Mouse (Mus musculus): ENCODE measurements around the gene Uba7. TPM values are rescaled to one million over a fixed set of nuclear protein-coding genes. Genes with fewer than 3 reads are reported as not detected.
A peak's percentile ranks its signal among the peaks of the same experiment; 100 is the strongest.

Uba7 gene
- polyA plus RNA-seq (2015; fragmentation: Nextera tagmentation; extraction: Ambion mirVana), result 55.7 and 60.1 TPM in 2 replicates

DNA sequence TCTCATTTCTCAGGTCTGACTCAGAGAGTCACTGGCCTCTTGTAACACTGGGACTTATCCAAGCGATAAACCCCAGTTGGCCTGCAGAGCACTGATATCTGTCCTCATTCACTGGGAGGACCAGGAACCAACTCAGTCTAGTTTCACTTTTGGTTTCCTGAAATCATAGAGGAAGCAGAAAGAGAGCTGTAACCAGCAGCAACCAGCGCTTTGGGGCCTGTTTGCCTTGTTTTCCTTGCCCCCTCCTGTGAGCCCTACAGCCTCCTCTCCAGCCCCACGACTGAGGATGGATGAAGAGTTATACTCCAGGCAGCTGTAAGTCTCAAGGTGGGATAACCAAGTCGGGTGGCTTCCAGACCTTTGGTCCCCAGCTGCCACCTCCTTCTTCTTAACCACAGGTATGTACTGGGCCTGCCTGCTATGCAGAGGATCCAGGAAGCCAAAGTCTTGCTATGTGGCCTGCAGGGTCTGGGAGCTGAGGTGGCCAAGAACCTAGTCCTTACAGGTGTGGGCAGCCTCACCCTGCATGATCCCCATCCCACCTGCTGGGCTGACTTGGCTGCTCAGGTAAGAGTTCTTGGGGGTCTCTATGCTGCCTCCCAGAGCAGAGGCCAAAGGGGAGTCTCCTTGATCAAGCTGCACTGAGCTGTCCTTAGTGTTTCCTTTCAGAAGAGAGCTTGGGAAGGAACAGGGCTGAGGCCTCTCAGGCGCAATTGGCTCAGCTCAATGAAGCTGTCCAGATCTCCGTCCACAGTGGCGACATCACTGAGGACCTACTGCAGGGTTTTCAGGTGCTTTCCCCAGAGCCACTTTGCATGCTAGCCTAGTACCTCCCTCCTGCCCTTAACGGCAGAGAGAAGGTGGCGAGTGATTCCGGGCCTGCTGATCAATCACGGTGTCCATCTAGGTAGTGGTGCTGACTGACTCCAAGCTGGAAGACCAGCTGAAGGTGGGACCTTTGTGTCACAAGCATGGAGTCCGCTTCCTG lies at the start of gene Uba7:
Gene Uba7, plus strand, starts transcription at position 107 of the 988 bp plus-strand sequence.
- Histone ChIP-seq H3K4me2 (peak within 1 kb of the TSS; percentile 84), H3K36me3 (replicated peaks) (peaks cover 53% of the 10 kb centered on the region), H3K9me3 (replicated peaks) (no peaks in the 10 kb centered on the region), H3K4me1 (replicated peaks) (peaks cover 94% of the 10 kb centered on the region), H3K4me3 (replicated peaks) (peak within 1 kb of the TSS; percentile 68), H3K9ac (peak within 1 kb of the TSS; percentile 80), H3K27ac (replicated peaks) (peak within 1 kb of the TSS; percentile 98), H3K27me3 (no peaks in the 10 kb centered on the region)
- WGBS (ENCODE audit: insufficient replicate concordance), result 40% methylated on average over 12 of the region's 12 CpGs
- peak; percentile 82 for ATAC-seq (ENCODE audit: insufficient read depth)

GRCm38 (mm10) chr9:107926920-107927420 lies 48.3 kb upstream of the Uba7 start:
- Histone ChIP-seq H3K4me1 (replicated peaks) (no peaks in the 10 kb centered on the region; the same call in none of the 2 replicates), H3K9me3 (replicated peaks) (no peaks in the 10 kb centered on the region), H3K36me3 (replicated peaks) (no peaks in the 10 kb centered on the region), H3K4me2 (no peak overlapping the region), H3K4me3 (replicated peaks) (no peak overlapping the region), H3K27me3 (peaks cover 33% of the 10 kb centered on the region), H3K27ac (replicated peaks) (no peak overlapping the region), H3K9ac (no peak overlapping the region)
- no peak for ATAC-seq (ENCODE audit: insufficient read depth)
- WGBS (ENCODE audit: insufficient replicate concordance), result 42% methylated on average over 9 of the region's 9 CpGs

- WGBS (ENCODE audit: insufficient replicate concordance), result 81% methylated on average over 5 of the region's 5 CpGs
- Histone ChIP-seq H3K27me3 (peaks cover 38% of the 10 kb centered on the region), H3K4me1 (replicated peaks) (no peaks in the 10 kb centered on the region; the same call in none of the 2 replicates), H3K4me2 (no peak overlapping the region), H3K9me3 (replicated peaks) (no peaks in the 10 kb centered on the region), H3K9ac (no peak overlapping the region), H3K27ac (replicated peaks) (no peak overlapping the region), H3K4me3 (replicated peaks) (no peak overlapping the region), H3K36me3 (replicated peaks) (no peaks in the 10 kb centered on the region)
- no peak for ATAC-seq (ENCODE audit: insufficient read depth)
These were observed 47.6 kb upstream of the Uba7 start for GRCm38 (mm10) chr9:107927749-107928148.

- ATAC-seq (ENCODE audit: insufficient read depth), result no peak
- Histone ChIP-seq H3K27me3 (peaks cover 42% of the 10 kb centered on the region), H3K9ac (no peak within 1 kb of the TSS), H3K36me3 (replicated peaks) (no peaks in the 10 kb centered on the region), H3K9me3 (replicated peaks) (no peaks in the 10 kb centered on the region), H3K27ac (replicated peaks) (no peak within 1 kb of the TSS), H3K4me3 (replicated peaks) (no peak within 1 kb of the TSS), H3K4me1 (replicated peaks) (no peaks in the 10 kb centered on the region; the same call in none of the 2 replicates), H3K4me2 (no peak within 1 kb of the TSS)
- whole genome bisulfite sequencing (ENCODE audit: insufficient replicate concordance), result 67% methylated on average over 3 of the region's 3 CpGs
These were observed 47.1 kb upstream of the Uba7 start, which contains the start of gene Actl11 for GRCm38 (mm10) chr9:107928169-107928568. Gene Actl11 (plus strand): TSS chr9:107928469.

DNA sequence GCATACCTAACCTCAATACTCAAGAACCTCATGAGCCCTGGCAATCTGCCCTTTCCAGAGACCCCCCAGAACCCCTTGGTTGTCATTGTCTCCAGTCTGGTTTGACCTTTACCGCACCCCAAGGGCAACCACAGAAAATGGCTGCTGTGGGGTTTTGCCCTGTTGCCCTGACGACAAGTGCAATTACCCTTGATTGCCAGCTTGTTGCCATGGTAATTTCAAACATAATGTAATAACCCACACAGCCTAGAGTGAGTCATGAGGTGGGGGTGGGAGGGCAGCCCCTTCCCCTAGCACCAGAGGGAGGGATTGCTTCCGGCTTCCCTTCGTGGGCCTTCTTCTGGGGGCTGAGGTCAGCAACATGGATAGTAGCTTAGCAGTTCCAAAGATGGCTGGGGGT lies 43.1 kb upstream of the Uba7 start:
- Histone ChIP-seq H3K36me3 (replicated peaks) (no peaks in the 10 kb centered on the region), H3K4me1 (replicated peaks) (peaks cover 9% of the 10 kb centered on the region), H3K4me2 (no peak overlapping the region), H3K27me3 (peaks cover 66% of the 10 kb centered on the region), H3K4me3 (replicated peaks) (no peak overlapping the region), H3K27ac (replicated peaks) (no peak overlapping the region), H3K9me3 (replicated peaks) (no peaks in the 10 kb centered on the region), H3K9ac (no peak overlapping the region)
- no peak for ATAC-seq (ENCODE audit: insufficient read depth)
- 69% methylated on average over 4 of the region's 4 CpGs for WGBS (ENCODE audit: insufficient replicate concordance)

DNA sequence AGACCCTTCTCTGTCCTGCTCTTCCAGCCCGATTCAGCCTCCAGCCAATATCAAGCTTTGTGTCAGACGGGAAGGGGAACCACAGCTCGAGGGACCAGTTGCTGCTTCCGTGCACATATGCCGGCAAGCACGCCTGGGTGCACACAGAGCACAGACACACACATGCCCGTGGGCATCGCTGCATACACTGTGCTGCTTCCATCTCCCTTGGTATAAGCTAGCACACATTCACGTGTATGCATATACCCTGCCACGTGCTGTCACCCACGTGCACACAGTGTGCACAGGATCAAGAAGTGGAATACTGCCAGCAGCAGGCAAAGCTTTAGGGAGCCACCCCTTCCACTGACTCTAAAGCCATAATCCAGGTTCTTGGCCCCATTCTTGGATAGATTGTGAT lies 41.2 kb upstream of the Uba7 start:
- no peak overlapping the region for H3K9ac ChIP-seq
- H3K36me3 ChIP-seq (replicated peaks), result no peaks in the 10 kb centered on the region
- H3K4me3 ChIP-seq (replicated peaks), result no peak overlapping the region
- H3K4me1 ChIP-seq (replicated peaks), result peaks cover 9% of the 10 kb centered on the region
- ATAC-seq (ENCODE audit: insufficient read depth), result no peak
- 64% methylated on average over 11 of the region's 11 CpGs for WGBS (ENCODE audit: insufficient replicate concordance)
- no peak overlapping the region for H3K4me2 ChIP-seq
- no peaks in the 10 kb centered on the region for H3K9me3 ChIP-seq (replicated peaks)
- H3K27me3 ChIP-seq, result peaks cover 86% of the 10 kb centered on the region
- no peak overlapping the region for H3K27ac ChIP-seq (replicated peaks)

GRCm38 (mm10) chr9:107935374-107935773 lies 39.9 kb upstream of the Uba7 start, which contains the start of gene Camkv:
Gene Camkv (plus strand): TSS chr9:107935674.
- Histone ChIP-seq H3K9ac (no peak within 1 kb of the TSS), H3K4me3 (replicated peaks) (peak within 1 kb of the TSS; percentile 36), H3K4me2 (peak within 1 kb of the TSS; percentile 65), H3K4me1 (replicated peaks) (peaks cover 9% of the 10 kb centered on the region), H3K36me3 (replicated peaks) (no peaks in the 10 kb centered on the region), H3K27ac (replicated peaks) (no peak within 1 kb of the TSS), H3K27me3 (peaks cover 87% of the 10 kb centered on the region), H3K9me3 (replicated peaks) (no peaks in the 10 kb centered on the region)
- ATAC-seq (ENCODE audit: insufficient read depth), result no peak
- WGBS (ENCODE audit: insufficient replicate concordance), result 44% methylated on average over 3 of the region's 3 CpGs

GRCm38 (mm10) chr9:107935790-107936214 lies 39.5 kb upstream of the Uba7 start:
- Histone ChIP-seq H3K4me1 (replicated peaks) (peaks cover 9% of the 10 kb centered on the region), H3K27ac (replicated peaks) (no peak overlapping the region), H3K9ac (no peak overlapping the region), H3K27me3 (peaks cover 90% of the 10 kb centered on the region), H3K4me3 (replicated peaks) (peak overlapping the region; percentile 36), H3K36me3 (replicated peaks) (no peaks in the 10 kb centered on the region), H3K4me2 (peak overlapping the region; percentile 65), H3K9me3 (replicated peaks) (no peaks in the 10 kb centered on the region)
- ATAC-seq (ENCODE audit: insufficient read depth), result no peak
- under 1% methylated on average over 41 of the region's 41 CpGs for WGBS (ENCODE audit: insufficient replicate concordance)

GRCm38 (mm10) chr9:107936215-107936822 lies 39.0 kb upstream of the Uba7 start:
- no peaks in the 10 kb centered on the region for H3K9me3 ChIP-seq (replicated peaks)
- ATAC-seq (ENCODE audit: insufficient read depth), result no peak
- peaks cover 9% of the 10 kb centered on the region for H3K4me1 ChIP-seq (replicated peaks)
- peak overlapping the region; percentile 65 for H3K4me2 ChIP-seq
- H3K4me3 ChIP-seq (replicated peaks), result peak overlapping the region; percentile 36
- no peak overlapping the region for H3K27ac ChIP-seq (replicated peaks)
- WGBS (ENCODE audit: insufficient replicate concordance), result 5% methylated on average over 29 of the region's 29 CpGs
- H3K27me3 ChIP-seq, result peaks cover 94% of the 10 kb centered on the region
- H3K36me3 ChIP-seq (replicated peaks), result no peaks in the 10 kb centered on the region
- H3K9ac ChIP-seq, result no peak overlapping the region

- Histone ChIP-seq H3K27ac (replicated peaks) (no peak overlapping the region), H3K4me1 (replicated peaks) (peaks cover 9% of the 10 kb centered on the region), H3K9ac (no peak overlapping the region), H3K4me3 (replicated peaks) (no peak overlapping the region), H3K4me2 (no peak overlapping the region), H3K27me3 (peaks cover 91% of the 10 kb centered on the region), H3K9me3 (replicated peaks) (no peaks in the 10 kb centered on the region), H3K36me3 (replicated peaks) (no peaks in the 10 kb centered on the region)
- no peak for ATAC-seq (ENCODE audit: insufficient read depth)
- WGBS (ENCODE audit: insufficient replicate concordance), result 22% methylated on average over 3 of the region's 3 CpGs
These were observed 38.5 kb upstream of the Uba7 start for GRCm38 (mm10) chr9:107936831-107937230.

Measured in liver, embryonic 15.5 days (tissue).